Mouse (Mus musculus) heart, embryonic 10.5 days (tissue): ENCODE data around the gene Agfg1. TPM values are rescaled to one million over a fixed set of nuclear protein-coding genes. Genes with fewer than 3 reads are reported as not detected.
"Not testable (repeated sequence)": the region's sequence is repeated elsewhere in the genome, so short reads cannot be mapped to it uniquely, and the experiment has no call there.

ENCODE experiments used
- DNase-seq: peaks from one replicate; pipeline ENCODE4 v3.0.0-alpha.2; 2017; ENCODE audit warnings: low spot score
- H3K27ac ChIP-seq: fragments of 300-500 bp; sonication (generic); 2 replicates; pipeline ENCODE4 v1.5.1; 2016; ENCODE audit warnings: mild to moderate bottlenecking
- H3K27me3 ChIP-seq: fragments of 300-500 bp; sonication (generic); 2 replicates; pipeline ENCODE4 v1.6.1; 2016; ENCODE audit warnings: mild to moderate bottlenecking; ENCODE audit not compliant: poor library complexity, insufficient read depth, severe bottlenecking
- H3K36me3 ChIP-seq: fragments of 300-500 bp; sonication (generic); 2 replicates; pipeline ENCODE4 v1.6.1; 2016; ENCODE audit warnings: mild to moderate bottlenecking, moderate library complexity
- H3K4me1 ChIP-seq: fragments of 300-500 bp; sonication (generic); 2 replicates; pipeline ENCODE4 v1.6.1; 2016; ENCODE audit warnings: mild to moderate bottlenecking
- H3K4me3 ChIP-seq: fragments of 300-500 bp; sonication (generic); 2 replicates; pipeline ENCODE4 v1.5.1; 2016; ENCODE audit warnings: mild to moderate bottlenecking, moderate library complexity
- H3K9me3 ChIP-seq: fragments of 300-500 bp; sonication (generic); 2 replicates; pipeline ENCODE4 v1.6.1; 2016; ENCODE audit warnings: mild to moderate bottlenecking, moderate library complexity
- WGBS: fragments of 180-500 bp; shearing (Covaris S2); methylation state at CpG from one replicate; pipeline ENCODE4 v1.1.7; 2016; 5-methylcytosine and 5-hydroxymethylcytosine counted together
- polyA plus RNA-seq: library from polyadenylated mRNA; unstranded; fragments of >200 nt; fragmentation: Nextera tagmentation; extraction: Ambion mirVana; gene quantifications from 2 replicates; pipeline ENCODE4 v1.2.1, GENCODE M21; 2016

Agfg1 gene
- polyA plus RNA-seq, 1 experiment from 2014 or later, result 44.7 TPM

DNA sequence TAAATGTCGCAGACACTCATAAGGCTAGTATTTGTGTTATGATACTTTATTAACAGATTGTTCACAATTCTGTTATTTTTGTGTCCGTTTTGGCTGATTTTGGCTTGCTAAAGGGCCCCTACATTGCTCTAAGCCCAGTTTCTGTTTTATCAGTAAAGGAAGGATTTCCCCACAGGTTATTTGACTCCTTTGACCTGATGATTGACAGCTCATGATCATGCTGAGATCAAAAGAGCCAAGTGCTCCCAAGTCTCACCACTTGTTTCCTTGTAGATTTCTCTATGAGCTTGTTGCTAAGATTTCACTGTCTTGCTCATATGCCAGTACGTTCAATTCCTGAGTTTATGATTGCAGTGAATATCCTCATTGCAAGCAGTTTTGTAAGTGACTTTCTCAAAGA is 30.9 kb downstream of the Agfg1 start:
- no peaks in the 10 kb centered on the region for H3K9me3 ChIP-seq
- no peak overlapping the region for H3K4me3 ChIP-seq
- no peaks in the 10 kb centered on the region for H3K27me3 ChIP-seq
- no peak for DNase-seq
- H3K4me1 ChIP-seq, result peaks cover 9% of the 10 kb centered on the region; the same call in 1 of the 2 replicates
- peaks cover 21% of the 10 kb centered on the region for H3K36me3 ChIP-seq
- H3K27ac ChIP-seq, result no peak overlapping the region
- 76% methylated on average over 3 of the region's 3 CpGs for WGBS

DNA sequence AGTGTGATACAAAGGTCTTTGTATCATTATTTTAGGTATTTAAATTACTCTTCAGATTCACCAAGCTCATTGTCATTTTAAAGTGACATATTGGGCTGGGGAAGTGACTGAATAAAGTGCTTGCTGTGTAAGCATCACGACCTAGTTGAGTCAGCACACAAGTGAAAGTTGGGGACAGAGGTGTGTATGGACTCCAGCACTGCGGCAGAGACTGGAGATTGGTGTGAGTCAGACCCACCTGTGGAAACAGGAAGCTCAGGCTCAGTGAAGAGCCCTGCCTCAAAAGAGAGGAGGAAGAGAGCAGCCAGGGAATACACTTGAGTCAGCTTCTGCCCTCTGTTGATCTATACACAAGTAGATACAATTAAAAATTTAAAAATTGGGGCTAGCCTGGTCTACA is 39.9 kb downstream of the Agfg1 start:
- WGBS, result 72% methylated on average over 2 of the region's 2 CpGs

DNA sequence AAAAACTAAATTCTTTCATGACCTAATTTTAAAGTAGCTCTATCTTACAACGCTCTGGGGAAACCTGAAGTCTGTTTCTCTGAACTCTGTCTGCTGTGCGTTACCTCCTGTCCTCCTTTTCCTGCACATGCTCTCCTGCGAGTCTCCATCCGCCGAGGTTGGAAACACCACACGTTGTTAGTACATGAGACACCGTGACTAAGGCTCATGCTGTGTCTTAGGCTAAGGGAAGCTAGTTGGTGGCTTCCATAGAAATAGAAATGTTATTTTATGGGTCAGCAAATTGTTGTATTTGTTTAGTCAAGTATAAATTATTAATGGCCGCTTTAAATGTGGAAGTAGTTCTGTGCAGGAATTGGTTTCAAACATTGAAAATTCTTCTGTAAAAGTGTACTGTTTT is 40.9 kb downstream of the Agfg1 start:
- H3K4me3 ChIP-seq, result no peak overlapping the region
- H3K27ac ChIP-seq, result no peak overlapping the region
- peaks cover 50% of the 10 kb centered on the region for H3K36me3 ChIP-seq
- no peaks in the 10 kb centered on the region for H3K27me3 ChIP-seq
- no peaks in the 10 kb centered on the region for H3K4me1 ChIP-seq
- 85% methylated on average over 8 of the region's 8 CpGs for WGBS
- DNase-seq, result no peak
- no peaks in the 10 kb centered on the region for H3K9me3 ChIP-seq

More for the DNA sequence above, 39.9 kb downstream of the Agfg1 start:
- Histone ChIP-seq H3K4me3 (no peak overlapping the region), H3K9me3 (no peaks in the 10 kb centered on the region), H3K27ac (no peak overlapping the region), H3K36me3 (peaks cover 49% of the 10 kb centered on the region), H3K4me1 (no peaks in the 10 kb centered on the region), H3K27me3 (no peaks in the 10 kb centered on the region)
- no peak for DNase-seq

DNA sequence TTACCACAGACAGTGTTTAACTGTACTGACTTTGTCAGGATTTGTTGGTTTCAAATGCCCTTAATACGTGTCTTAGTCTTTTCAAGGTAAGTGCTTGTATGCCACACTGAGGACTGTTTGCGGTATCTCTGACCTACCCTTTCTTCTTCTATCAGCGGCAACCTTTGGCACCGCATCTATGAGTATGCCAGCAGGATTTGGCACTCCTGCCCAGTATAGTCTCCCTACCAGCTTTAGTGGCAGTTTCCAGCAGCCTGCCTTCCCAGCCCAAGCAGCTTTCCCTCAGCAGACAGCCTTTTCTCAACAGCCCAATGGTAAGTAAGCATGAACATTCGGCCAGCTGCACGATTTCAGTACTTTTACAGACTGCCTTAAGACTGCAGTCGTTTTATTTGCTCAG is 54.0 kb downstream of the Agfg1 start:
- no peaks in the 10 kb centered on the region for H3K27me3 ChIP-seq
- no peak overlapping the region for H3K27ac ChIP-seq
- no peak for DNase-seq
- 95% methylated on average over 7 of the region's 7 CpGs for WGBS
- H3K4me1 ChIP-seq, result no peaks in the 10 kb centered on the region
- peaks cover 54% of the 10 kb centered on the region for H3K36me3 ChIP-seq
- no peaks in the 10 kb centered on the region for H3K9me3 ChIP-seq
- H3K4me3 ChIP-seq, result no peak overlapping the region

DNA sequence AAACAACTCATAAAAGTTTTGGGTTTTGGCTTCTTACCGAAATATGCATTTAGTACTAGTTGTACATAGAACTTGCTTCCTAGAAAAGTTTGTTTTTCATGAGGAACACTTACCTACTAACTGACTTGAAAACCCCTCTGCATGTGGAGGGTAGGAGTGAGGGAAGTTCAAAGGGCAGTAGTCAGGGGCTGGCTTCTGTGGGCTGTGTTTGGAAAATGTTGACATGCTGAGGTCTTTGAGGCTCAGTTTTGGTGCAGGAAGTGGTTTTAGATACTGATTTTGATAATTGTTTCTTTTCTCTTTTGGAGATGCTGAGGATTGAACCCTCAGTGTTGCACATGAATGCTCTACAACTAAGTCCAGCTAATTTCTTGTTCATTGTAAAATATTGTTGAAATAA is 61.3 kb downstream of the Agfg1 start:
- H3K9me3 ChIP-seq, result no peaks in the 10 kb centered on the region
- no peak overlapping the region for H3K27ac ChIP-seq
- H3K4me1 ChIP-seq, result no peaks in the 10 kb centered on the region
- DNase-seq, result no peak
- H3K4me3 ChIP-seq, result no peak overlapping the region
- no peaks in the 10 kb centered on the region for H3K27me3 ChIP-seq
- 94% methylated on average over 1 of the region's 1 CpGs for WGBS
- peaks cover 43% of the 10 kb centered on the region for H3K36me3 ChIP-seq

DNA sequence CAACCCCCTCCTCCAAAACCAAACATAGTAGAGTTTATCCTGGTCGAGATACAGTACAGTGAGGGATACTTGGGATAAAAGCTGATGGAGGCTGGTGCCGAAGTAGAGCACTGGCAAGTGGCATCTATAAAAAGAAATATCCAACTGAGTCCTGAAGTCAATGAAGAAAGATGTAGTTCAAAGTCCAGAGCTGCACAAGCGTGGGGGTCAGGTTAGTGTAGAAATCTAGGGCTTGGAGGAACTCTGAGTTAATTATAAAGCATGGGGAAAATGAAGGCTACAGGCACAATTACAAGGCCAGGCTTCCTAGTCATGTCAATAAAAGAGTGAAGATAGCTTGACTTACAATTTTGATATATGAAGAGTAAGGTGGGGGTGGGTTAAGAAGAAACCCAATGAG is 61.9 kb downstream of the Agfg1 start:
- H3K27me3 ChIP-seq, result no peaks in the 10 kb centered on the region
- H3K9me3 ChIP-seq, result no peaks in the 10 kb centered on the region
- no peaks in the 10 kb centered on the region for H3K4me1 ChIP-seq
- no peak for DNase-seq
- WGBS, result 91% methylated on average over 3 of the region's 3 CpGs
- H3K36me3 ChIP-seq, result peaks cover 38% of the 10 kb centered on the region
- H3K27ac ChIP-seq, result no peak overlapping the region
- H3K4me3 ChIP-seq, result no peak overlapping the region

DNA sequence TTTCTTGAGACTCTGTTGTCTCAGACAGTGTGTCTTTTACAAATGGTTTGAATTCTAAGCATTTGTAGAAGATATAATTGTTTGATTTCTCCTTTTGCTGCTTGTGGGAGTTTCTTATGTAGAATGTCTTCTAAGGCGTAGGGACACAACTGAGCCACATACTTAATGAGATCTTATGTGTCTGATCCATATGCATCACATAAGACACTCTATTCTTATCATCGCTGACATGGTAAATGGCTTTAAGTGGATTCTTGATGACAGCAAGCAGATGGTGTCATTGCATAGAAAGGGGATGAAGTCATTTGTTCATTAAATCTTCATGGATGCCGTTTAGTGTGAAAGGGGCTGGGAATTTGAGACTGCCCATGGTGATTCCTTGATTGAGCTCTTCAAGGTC is 66.6 kb downstream of the Agfg1 start:
- no peak for DNase-seq
- whole genome bisulfite sequencing, result 71% methylated on average over 3 of the region's 3 CpGs
- H3K27ac ChIP-seq, result no peak overlapping the region
- peaks cover 18% of the 10 kb centered on the region for H3K36me3 ChIP-seq
- H3K9me3 ChIP-seq, result no peaks in the 10 kb centered on the region
- H3K4me1 ChIP-seq, result no peaks in the 10 kb centered on the region
- no peak overlapping the region for H3K4me3 ChIP-seq
- no peaks in the 10 kb centered on the region for H3K27me3 ChIP-seq

DNA sequence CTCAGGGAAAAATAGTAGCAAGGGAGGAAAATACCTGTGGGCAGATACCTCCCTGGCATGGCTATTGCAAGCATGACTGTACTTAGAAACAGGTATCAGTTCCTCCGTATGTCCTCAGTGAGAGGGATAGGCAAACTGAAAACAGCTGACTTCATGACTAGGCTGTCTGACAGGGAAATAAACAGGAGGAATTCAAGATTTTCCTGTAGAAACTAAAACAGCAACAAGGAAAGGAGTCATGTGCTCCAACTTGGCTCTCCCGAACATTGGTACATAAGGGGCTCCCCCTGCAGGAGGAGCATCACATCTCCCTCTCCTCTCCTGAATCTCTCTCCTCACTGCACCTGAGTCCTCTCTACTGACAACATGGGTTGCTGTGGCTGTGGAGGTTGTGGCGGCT is 73.7 kb downstream of the Agfg1 start, which contains the start of gene A030005L19Rik:
Gene A030005L19Rik (plus strand): TSS at position 301 of the 400 bp plus-strand sequence.
- WGBS, result 91% methylated on average over 3 of the region's 3 CpGs
- H3K27me3 ChIP-seq, result no peaks in the 10 kb centered on the region
- no peak for DNase-seq
- H3K27ac ChIP-seq, result no peak within 1 kb of the TSS
- no peaks in the 10 kb centered on the region; the same call in 1 of the 2 replicates for H3K36me3 ChIP-seq
- H3K4me1 ChIP-seq, result no peaks in the 10 kb centered on the region
- H3K9me3 ChIP-seq, result no peaks in the 10 kb centered on the region
- no peak within 1 kb of the TSS for H3K4me3 ChIP-seq

DNA sequence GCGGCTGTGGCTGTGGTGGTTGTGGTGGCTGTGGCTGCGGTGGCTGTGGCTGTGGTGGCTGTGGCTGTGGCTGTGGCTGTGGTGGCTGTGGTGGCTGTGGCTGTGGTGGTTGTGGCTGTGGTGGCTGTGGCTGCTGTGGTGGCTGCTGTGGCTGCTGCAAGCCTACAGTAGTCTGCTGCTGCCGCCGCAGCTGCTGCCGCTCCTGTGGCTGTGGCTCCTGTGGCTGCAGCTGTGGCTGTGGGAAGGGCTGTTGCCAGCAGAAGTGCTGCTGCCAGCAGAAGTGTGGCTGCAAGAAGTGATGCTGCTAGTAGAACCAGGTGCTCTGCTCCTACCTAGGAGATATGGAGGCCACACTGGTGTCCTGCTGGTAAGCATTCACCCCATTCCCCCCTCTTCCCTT is 74.2 kb downstream of the Agfg1 start:
- not testable (repeated sequence) for H3K27ac ChIP-seq, H3K27me3 ChIP-seq, H3K4me1 ChIP-seq, DNase-seq, H3K9me3 ChIP-seq, H3K36me3 ChIP-seq, H3K4me3 ChIP-seq
- 94% methylated on average over 5 of the region's 5 CpGs for WGBS

DNA sequence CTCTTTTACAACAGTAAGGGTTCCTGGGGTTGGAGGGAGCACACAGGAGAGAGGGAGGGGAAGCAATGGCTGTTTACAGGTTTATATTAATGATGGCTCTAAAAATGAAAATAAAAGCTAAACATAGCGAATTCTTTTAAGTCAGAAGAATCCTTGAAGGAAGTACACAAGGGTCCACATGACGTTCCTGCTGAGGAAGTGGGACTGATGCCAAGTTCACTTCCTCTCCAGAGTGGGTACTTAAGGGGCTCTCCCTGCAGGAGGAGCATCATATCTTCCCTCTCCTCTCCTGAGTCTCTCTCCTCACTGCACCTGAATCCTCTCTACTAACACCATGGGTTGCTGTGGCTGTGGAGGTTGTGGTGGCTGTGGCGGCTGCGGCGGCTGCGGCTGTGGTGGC is 85.4 kb downstream of the Agfg1 start, which contains the start of gene A030014E15Rik:
Gene A030014E15Rik (plus strand): TSS at position 268 of the 400 bp plus-strand sequence.
- no peak within 1 kb of the TSS for H3K27ac ChIP-seq
- H3K9me3 ChIP-seq, result no peaks in the 10 kb centered on the region
- no peaks in the 10 kb centered on the region for H3K27me3 ChIP-seq
- no peak within 1 kb of the TSS for H3K4me3 ChIP-seq
- no peaks in the 10 kb centered on the region for H3K36me3 ChIP-seq
- DNase-seq, result no peak
- 89% methylated on average over 6 of the region's 6 CpGs for WGBS
- H3K4me1 ChIP-seq, result no peaks in the 10 kb centered on the region

DNA sequence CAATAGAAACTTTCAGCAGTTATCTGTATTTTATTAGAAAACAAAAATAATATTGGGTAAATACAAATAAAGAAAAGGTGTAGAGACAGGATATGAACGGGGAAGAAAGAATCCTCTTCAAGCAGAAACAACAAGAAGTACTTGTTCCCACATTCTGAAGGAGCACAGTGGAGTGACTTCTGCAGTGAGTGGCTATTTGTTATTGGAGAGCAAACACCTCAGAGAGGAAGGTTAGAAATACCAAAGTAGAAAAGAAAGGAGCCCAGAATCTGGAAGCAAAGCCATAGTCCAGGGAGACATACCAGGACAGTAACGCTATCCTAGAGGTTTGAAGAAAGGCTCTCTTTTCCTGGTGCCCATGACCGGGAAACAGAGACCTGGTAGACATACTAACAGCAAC is 91.3 kb downstream of the Agfg1 start:
- H3K36me3 ChIP-seq, H3K27ac ChIP-seq, H3K9me3 ChIP-seq, H3K4me3 ChIP-seq, H3K27me3 ChIP-seq, DNase-seq, H3K4me1 ChIP-seq: not testable (repeated sequence)
- WGBS, result 90% methylated on average over 3 of the region's 3 CpGs

DNA sequence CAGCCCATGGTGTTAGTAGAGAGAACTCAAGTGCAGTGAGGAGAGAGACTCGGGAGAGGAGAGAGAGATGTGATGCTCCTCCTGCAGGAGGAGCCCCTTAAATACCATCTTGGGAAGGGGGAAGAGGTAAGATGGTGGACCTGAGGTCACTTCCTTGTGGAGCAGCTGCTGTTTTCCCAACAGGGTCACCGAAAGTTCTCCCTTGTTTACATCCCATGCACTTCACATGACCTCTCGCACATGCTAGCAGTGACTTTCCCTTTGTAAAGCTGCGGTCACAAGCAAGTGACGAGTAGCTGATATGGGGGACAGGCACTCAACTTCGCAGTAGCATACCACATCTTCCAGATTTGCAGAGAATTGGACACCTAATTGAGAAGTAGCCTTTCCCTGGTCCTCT is 92.0 kb downstream of the Agfg1 start, which contains the start of gene Gm6217:
Gene Gm6217 (minus strand): TSS at position 74 of the 400 bp plus-strand sequence.
- H3K27ac ChIP-seq, H3K4me1 ChIP-seq, H3K27me3 ChIP-seq, H3K4me3 ChIP-seq, H3K9me3 ChIP-seq, DNase-seq, H3K36me3 ChIP-seq: not testable (repeated sequence)
- no CpG with 5 or more reads among the region's 6 CpGs for WGBS

DNA sequence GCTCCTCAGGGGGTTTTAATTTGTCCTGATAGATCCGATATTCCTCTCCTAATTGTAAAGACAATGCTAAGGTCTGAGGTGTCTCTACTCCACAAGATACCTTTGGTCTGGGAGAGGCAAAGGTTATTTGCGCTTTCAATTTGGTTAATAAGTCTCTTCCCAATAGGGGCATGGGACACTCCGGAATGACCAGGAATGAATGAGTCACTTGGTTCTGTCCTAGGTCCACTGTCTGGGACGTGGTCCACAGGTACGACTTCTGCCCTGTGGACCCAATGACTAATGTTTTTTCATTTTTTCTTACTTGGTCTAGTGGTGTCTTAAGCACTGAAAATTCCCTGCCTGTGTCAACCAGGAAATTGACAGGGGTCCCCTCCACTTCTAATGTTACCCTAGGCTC is 99.4 kb downstream of the Agfg1 start:
- H3K4me1 ChIP-seq, result no peaks in the 10 kb centered on the region
- no peaks in the 10 kb centered on the region for H3K27me3 ChIP-seq
- WGBS, result 86% methylated on average over 5 of the region's 5 CpGs
- no peaks in the 10 kb centered on the region for H3K9me3 ChIP-seq
- no peaks in the 10 kb centered on the region for H3K36me3 ChIP-seq
- no peak for DNase-seq
- no peak overlapping the region for H3K4me3 ChIP-seq
- no peak overlapping the region for H3K27ac ChIP-seq

DNA sequence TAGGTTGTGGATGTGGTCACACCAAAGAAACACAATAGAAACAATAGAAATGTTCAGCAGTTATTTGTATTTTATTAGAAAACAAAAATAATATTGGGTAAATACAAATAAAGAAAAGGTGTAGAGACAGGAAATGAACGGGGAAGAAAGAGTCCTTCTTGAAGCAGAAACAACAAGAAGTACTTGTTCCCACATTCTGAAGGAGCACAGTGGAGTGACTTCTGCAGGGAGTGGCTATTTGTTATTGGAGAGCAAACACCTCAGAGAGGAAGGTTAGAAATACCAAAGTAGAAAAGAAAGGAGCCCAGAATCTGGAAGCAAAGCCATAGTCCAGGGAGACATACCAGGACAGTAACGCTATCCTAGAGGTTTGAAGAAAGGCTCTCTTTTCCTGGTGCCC is 103.2 kb downstream of the Agfg1 start:
- H3K4me3 ChIP-seq, H3K27me3 ChIP-seq, H3K36me3 ChIP-seq, H3K9me3 ChIP-seq, H3K27ac ChIP-seq, H3K4me1 ChIP-seq, DNase-seq: not testable (repeated sequence)
- WGBS, result 91% methylated on average over 2 of the region's 2 CpGs
